In genomic region chr15:21179727-21180126, GRCm38 (mm10) we compare ENCODE assay signal across 16 mouse cellular contexts.
DNase-seq lines count a peak whose midpoint lies in the region; ATAC-seq and TF ChIP-seq lines count a peak whose summit lies in the region.
"Had no signal": no experiment of that assay in that cellular context is flagged by ENCODE, and none has a peak within 500 bp of the region (broad histone marks: within the 10 kb centered on the region; RNA-seq: fewer than 3 reads in every experiment).

No protein-coding gene starts in this region.

- H3K4me1 ChIP-seq in lung, embryonic 14.5 days (ENCODE audit: insufficient read depth): no peaks in the 10 kb centered on the region
- no peaks in the 10 kb centered on the region for H3K4me1 ChIP-seq in lung, postnatal 0 days (ENCODE audit: insufficient read depth, low read depth, low read length)
- no peaks in the 10 kb centered on the region for H3K4me1 ChIP-seq in forebrain, postnatal 0 days (ENCODE audit: insufficient read depth)
- no peaks in the 10 kb centered on the region for H3K4me1 ChIP-seq in liver, postnatal 0 days (ENCODE audit: insufficient read depth)
- H3K4me1 ChIP-seq in liver, embryonic 12.5 days: no peaks in the 10 kb centered on the region
- H3K4me1 ChIP-seq: heart, embryonic 13.5 days; liver, embryonic 15.5 days; neural tube, embryonic 12.5 days had no signal

- 30% methylated on average over 5 of the region's 5 CpGs for WGBS in lung, embryonic 14.5 days
- 42% methylated on average over 5 of the region's 5 CpGs for WGBS in lung, postnatal 0 days
- 37% methylated on average over 5 of the region's 5 CpGs for WGBS in forebrain, postnatal 0 days
- 67% methylated on average over 5 of the region's 5 CpGs for WGBS in liver, postnatal 0 days (ENCODE audit: insufficient replicate concordance)
- 57% methylated on average over 5 of the region's 5 CpGs for WGBS in liver, embryonic 12.5 days (ENCODE audit: insufficient replicate concordance)

- H3K36me3 ChIP-seq in lung, embryonic 14.5 days (ENCODE audit: insufficient read depth): no peaks in the 10 kb centered on the region
- H3K36me3 ChIP-seq in lung, postnatal 0 days (ENCODE audit: insufficient read depth, low read length): no peaks in the 10 kb centered on the region
- no peaks in the 10 kb centered on the region for H3K36me3 ChIP-seq in forebrain, postnatal 0 days (ENCODE audit: insufficient read depth)
- no peaks in the 10 kb centered on the region for H3K36me3 ChIP-seq in liver, postnatal 0 days (replicated peaks; ENCODE audit: insufficient read depth, low read length)
- H3K36me3 ChIP-seq in liver, embryonic 12.5 days: no peaks in the 10 kb centered on the region
- H3K36me3 ChIP-seq: heart, embryonic 13.5 days; liver, embryonic 15.5 days; neural tube, embryonic 12.5 days had no signal

- H3K27me3 ChIP-seq in lung, embryonic 14.5 days (ENCODE audit: insufficient read depth, low read length): no peaks in the 10 kb centered on the region
- H3K27me3 ChIP-seq in lung, postnatal 0 days (replicated peaks; ENCODE audit: insufficient read depth, low read length): no peaks in the 10 kb centered on the region
- no peaks in the 10 kb centered on the region for H3K27me3 ChIP-seq in forebrain, postnatal 0 days (ENCODE audit: insufficient read depth, low read length)
- H3K27me3 ChIP-seq in liver, postnatal 0 days (ENCODE audit: insufficient read depth, low read length): no peaks in the 10 kb centered on the region
- no peaks in the 10 kb centered on the region for H3K27me3 ChIP-seq in liver, embryonic 12.5 days (replicated peaks)
- H3K27me3 ChIP-seq: CH12.LX; heart, embryonic 13.5 days; liver, embryonic 15.5 days; neural tube, embryonic 12.5 days had no signal

- no peak overlapping the region for H3K4me3 ChIP-seq in lung, embryonic 14.5 days (ENCODE audit: low read depth, low read length)
- H3K4me3 ChIP-seq in lung, postnatal 0 days (ENCODE audit: low read depth, low read length): no peak overlapping the region
- no peak overlapping the region for H3K4me3 ChIP-seq in forebrain, postnatal 0 days (ENCODE audit: low read depth, low read length)
- no peak overlapping the region for H3K4me3 ChIP-seq in liver, postnatal 0 days (ENCODE audit: low read depth, low read length)
- H3K4me3 ChIP-seq in liver, embryonic 12.5 days: no peak overlapping the region
- H3K4me3 ChIP-seq: heart, embryonic 13.5 days; liver, embryonic 15.5 days; neural tube, embryonic 12.5 days had no signal

- no peak overlapping the region for H3K27ac ChIP-seq in lung, embryonic 14.5 days (ENCODE audit: low read depth)
- no peak overlapping the region for H3K27ac ChIP-seq in lung, postnatal 0 days (ENCODE audit: low read length)
- peak overlapping the region; percentile 55 for H3K27ac ChIP-seq in forebrain, postnatal 0 days (ENCODE audit: low read depth, low read length)
- no peak overlapping the region for H3K27ac ChIP-seq in liver, postnatal 0 days (ENCODE audit: low read depth)
- no peak overlapping the region for H3K27ac ChIP-seq in liver, embryonic 12.5 days
- H3K27ac ChIP-seq: heart, embryonic 13.5 days; liver, embryonic 15.5 days; neural tube, embryonic 12.5 days had no signal

- no peak for TF ChIP-seq CTCF in lung, embryonic 14.5 days (IDR thresholded peaks at IDR 0.05; ENCODE audit: low read depth)
- no peak for TF ChIP-seq CTCF in lung, postnatal 0 days (IDR thresholded peaks at IDR 0.05)
- TF ChIP-seq CTCF in forebrain, postnatal 0 days (IDR thresholded peaks at IDR 0.05; ENCODE audit: low read depth): no peak
- TF ChIP-seq CTCF in liver, postnatal 0 days (IDR thresholded peaks at IDR 0.05; ENCODE audit: low read depth): no peak

- no peak for TF ChIP-seq EP300 in lung, postnatal 0 days (IDR thresholded peaks at IDR 0.05)
- TF ChIP-seq EP300 in liver, postnatal 0 days (IDR thresholded peaks at IDR 0.05; ENCODE audit: low read depth): no peak

- ATAC-seq in lung, embryonic 14.5 days (ENCODE audit: insufficient read depth): no peak
- no peak for ATAC-seq in lung, postnatal 0 days
- ATAC-seq in forebrain, postnatal 0 days: peak; percentile 95
- ATAC-seq in liver, postnatal 0 days: no peak
- ATAC-seq in liver, embryonic 12.5 days: no peak

- H3K9ac ChIP-seq in lung, embryonic 14.5 days: no peak overlapping the region
- no peak overlapping the region for H3K9ac ChIP-seq in lung, postnatal 0 days (replicated peaks; ENCODE audit: low read depth)
- no peak overlapping the region for H3K9ac ChIP-seq in forebrain, postnatal 0 days
- H3K9ac ChIP-seq in liver, postnatal 0 days (replicated peaks): no peak overlapping the region
- H3K9ac ChIP-seq in liver, embryonic 12.5 days: no peak overlapping the region
- H3K9ac ChIP-seq: heart, embryonic 13.5 days; liver, embryonic 15.5 days; neural tube, embryonic 12.5 days had no signal

- no peak overlapping the region for H3K4me2 ChIP-seq in lung, embryonic 14.5 days
- H3K4me2 ChIP-seq in lung, postnatal 0 days (replicated peaks; ENCODE audit: low read depth, low read length): no peak overlapping the region
- H3K4me2 ChIP-seq in forebrain, postnatal 0 days (ENCODE audit: low read depth): no peak overlapping the region
- H3K4me2 ChIP-seq in liver, postnatal 0 days (ENCODE audit: low read depth, low read length): no peak overlapping the region
- no peak overlapping the region for H3K4me2 ChIP-seq in liver, embryonic 12.5 days
- H3K4me2 ChIP-seq: heart, embryonic 13.5 days; liver, embryonic 15.5 days; neural tube, embryonic 12.5 days had no signal

- DNase-seq in adrenal gland, postnatal 14 days: peak; percentile 4
- DNase-seq in adrenal gland, postnatal 10 days: no peak
- peak; percentile 38 for DNase-seq in lung, embryonic 14.5 days
- DNase-seq in lung, postnatal 0 days (ENCODE audit: low spot score): no peak
- DNase-seq in forebrain, postnatal 0 days: peak; percentile 87
- DNase-seq in layer of hippocampus, postnatal 36 days: peak; percentile 17 to 30
- no peak for DNase-seq in liver, postnatal 0 days
- DNase-seq: cerebellum, adult 8-10 months; heart, postnatal 4 days; spleen, adult 18-20 months; thymus, postnatal 14 days had no signal

- no peaks in the 10 kb centered on the region for H3K9me3 ChIP-seq in lung, embryonic 14.5 days (ENCODE audit: low read depth, low read length)
- H3K9me3 ChIP-seq in lung, postnatal 0 days (ENCODE audit: low read length): no peaks in the 10 kb centered on the region
- H3K9me3 ChIP-seq in forebrain, postnatal 0 days (ENCODE audit: low read length): no peaks in the 10 kb centered on the region
- H3K9me3 ChIP-seq in liver, postnatal 0 days (ENCODE audit: low read length): no peaks in the 10 kb centered on the region
- H3K9me3 ChIP-seq in liver, embryonic 12.5 days (replicated peaks): no peaks in the 10 kb centered on the region
- H3K9me3 ChIP-seq: heart, embryonic 13.5 days; liver, embryonic 15.5 days; neural tube, embryonic 12.5 days had no signal

Comparison
In these comparisons a context has a peak if more than half of its experiments do, and no peak if none do; other contexts are left out.
1. DNase-seq: peak in adrenal gland, postnatal 14 days (single experiment), lung, embryonic 14.5 days (single experiment), forebrain, postnatal 0 days (single experiment) and layer of hippocampus, postnatal 36 days (2 of 2); none in adrenal gland, postnatal 10 days (single experiment), lung, postnatal 0 days (single experiment) and liver, postnatal 0 days (single experiment).